31 mouse cellular contexts compared by ENCODE assay signal in the genomic region with DNA sequence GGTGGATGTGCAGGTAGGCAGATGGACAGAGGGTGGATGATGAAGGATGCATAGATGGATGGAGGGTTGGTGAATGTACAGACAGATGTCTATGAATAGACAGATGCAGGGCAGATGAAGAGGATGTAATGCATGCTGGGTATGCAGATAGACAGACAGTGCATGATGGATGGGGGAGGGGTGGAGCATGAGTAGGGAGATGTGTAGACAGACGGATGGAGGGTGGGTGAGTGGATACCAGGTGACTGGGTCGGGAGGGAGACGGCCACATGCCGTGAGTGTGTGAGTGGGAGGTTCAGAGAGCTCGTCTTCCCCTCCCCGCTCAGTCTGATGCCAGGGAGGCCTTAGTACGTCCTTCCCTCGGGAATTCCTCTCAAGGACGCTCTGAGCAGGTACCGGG.
"Had no signal": no experiment of that assay in that cellular context is flagged by ENCODE, and none has a peak within 500 bp of the region (broad histone marks: within the 10 kb centered on the region; RNA-seq: fewer than 3 reads in every experiment).

No protein-coding gene starts in this region.

- H3K36me3 ChIP-seq: lung, embryonic 15.5 days had no signal

- H3K27me3 ChIP-seq: limb, embryonic 12.5 days; limb, embryonic 13.5 days; limb, embryonic 15.5 days; liver, embryonic 12.5 days; liver, embryonic 13.5 days; liver, embryonic 15.5 days; lung, embryonic 15.5 days; midbrain, embryonic 12.5 days; midbrain, embryonic 13.5 days; midbrain, embryonic 15.5 days had no signal

- H3K9me3 ChIP-seq: limb, embryonic 10.5 days; limb, embryonic 12.5 days; limb, embryonic 13.5 days; limb, embryonic 15.5 days; liver, embryonic 12.5 days; liver, embryonic 13.5 days; liver, embryonic 15.5 days; lung, embryonic 15.5 days; midbrain, embryonic 10.5 days; midbrain, embryonic 12.5 days; midbrain, embryonic 13.5 days; midbrain, embryonic 15.5 days had no signal

- H3K4me1 ChIP-seq: limb, embryonic 12.5 days; limb, embryonic 13.5 days; limb, embryonic 15.5 days; liver, embryonic 13.5 days; liver, embryonic 15.5 days; lung, embryonic 15.5 days; midbrain, embryonic 15.5 days had no signal

- H3K27ac ChIP-seq: left cerebral cortex, adult 2 months; limb, embryonic 10.5 days; limb, embryonic 12.5 days; limb, embryonic 13.5 days; limb, embryonic 15.5 days; liver, embryonic 12.5 days; liver, embryonic 13.5 days; liver, embryonic 14.5 days; liver, embryonic 15.5 days; lung, embryonic 15.5 days; macrophage; midbrain, embryonic 10.5 days; midbrain, embryonic 12.5 days; midbrain, embryonic 13.5 days; midbrain, embryonic 15.5 days had no signal

- ATAC-seq: liver, embryonic 12.5 days; liver, postnatal 0 days; lung, postnatal 0 days; midbrain, embryonic 13.5 days; midbrain, embryonic 15.5 days; midbrain, embryonic 16.5 days had no signal

- H3K4me3 ChIP-seq: left cerebral cortex, adult 2 months; limb, embryonic 10.5 days; limb, embryonic 12.5 days; limb, embryonic 13.5 days; limb, embryonic 15.5 days; liver, embryonic 12.5 days; liver, embryonic 13.5 days; liver, embryonic 15.5 days; lung, embryonic 15.5 days; midbrain, embryonic 10.5 days; midbrain, embryonic 12.5 days; midbrain, embryonic 13.5 days; midbrain, embryonic 15.5 days; myocyte had no signal

- DNase-seq: left cerebral cortex, postnatal 4 days; liver; liver, embryonic 13.5 days; liver, postnatal 0 days; lung, adult 18-20 months; lung, adult 2 months; lung, embryonic 14.5 days; lung, postnatal 10 days; lung, postnatal 14 days; lung, postnatal 36 days; lung, postnatal 4 days; midbrain, embryonic 14.5 days had no signal

- H3K9ac ChIP-seq: limb, embryonic 12.5 days; limb, embryonic 13.5 days; limb, embryonic 15.5 days; liver, embryonic 12.5 days; liver, embryonic 13.5 days; liver, embryonic 14.5 days; liver, embryonic 15.5 days; liver, postnatal 0 days; lung, embryonic 14.5 days; lung, embryonic 15.5 days; midbrain, embryonic 12.5 days; midbrain, embryonic 13.5 days; midbrain, embryonic 15.5 days had no signal

- H3K4me2 ChIP-seq: limb, embryonic 12.5 days; limb, embryonic 13.5 days; limb, embryonic 15.5 days; liver, embryonic 11.5 days; liver, embryonic 12.5 days; liver, embryonic 13.5 days; liver, embryonic 15.5 days; lung, embryonic 14.5 days; lung, embryonic 15.5 days; midbrain, embryonic 11.5 days; midbrain, embryonic 12.5 days; midbrain, embryonic 13.5 days; midbrain, embryonic 15.5 days had no signal
